Mouse (Mus musculus) heart, adult 2 months (tissue): ENCODE measurements around the gene Gm13278.
A peak's percentile ranks its signal among the peaks of the same experiment; 100 is the strongest.

Source experiments
- CTCF ChIP-seq: fragments of 200-600 bp; IDR thresholded peaks from 2 replicates; pipeline ENCODE4 v1.8.1; 2022; ENCODE audit warnings: antibody characterized with exemption, mild to moderate bottlenecking, moderate library complexity
- EP300 ChIP-seq: fragments of 200-500 bp; IDR thresholded peaks from 2 replicates; pipeline ENCODE4 v1.6.1; 2011; ENCODE audit warnings: low read depth, low read length, control low read depth; ENCODE audit not compliant: insufficient read depth
- POLR2A ChIP-seq: fragments of 200-500 bp; IDR thresholded peaks from 2 replicates; pipeline ENCODE4 v1.6.1; 2011; ENCODE audit warnings: mild to moderate bottlenecking, low read depth, low read length, control low read depth; ENCODE audit not compliant: insufficient read depth

GRCm38 (mm10) chr4:88830523-88830922, 39.2 kb downstream of the Gm13278 start:
- TF ChIP-seq POLR2A (no peak), CTCF (peak; percentile 73), EP300 (no peak)
